Mouse (Mus musculus): ENCODE results near the gene Robo4. TPM values are rescaled to one million over a fixed set of nuclear protein-coding genes. Genes with fewer than 3 reads are reported as not detected.

The Robo4 gene
- total RNA-seq, 2 experiments from 2014 or later: not detected

DNA sequence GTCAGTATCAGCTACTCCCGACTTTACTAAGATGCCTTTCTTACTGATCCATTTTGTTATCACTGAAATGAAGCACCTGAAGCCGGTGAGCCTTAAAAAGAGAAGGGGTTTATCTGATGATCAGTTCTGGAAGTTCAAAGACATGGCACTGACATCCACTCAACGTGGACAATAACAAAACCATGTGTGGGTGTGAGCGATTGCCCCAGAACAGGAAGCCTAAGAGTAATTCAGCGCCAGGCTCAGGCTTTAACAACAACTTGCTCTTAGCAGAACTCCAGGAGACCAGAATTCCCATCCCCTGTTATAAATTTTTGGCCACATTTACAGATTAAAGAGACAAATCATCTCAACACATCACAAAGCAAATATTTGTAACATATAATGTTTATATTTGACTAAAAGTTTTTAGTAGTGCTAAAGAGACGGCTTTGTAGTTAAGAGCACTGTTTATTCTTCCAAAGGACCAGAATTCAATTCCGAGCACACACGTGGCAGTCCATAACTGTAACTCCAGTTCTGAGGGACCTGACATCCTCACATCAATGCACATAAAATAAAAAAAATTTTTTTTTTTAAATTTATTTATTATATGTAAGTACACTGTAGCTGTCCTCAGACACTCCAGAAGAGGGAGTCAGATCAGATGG, 8.1 kb upstream of the Robo4 start:
- no peak for ATAC-seq (replicated peaks; ENCODE audit: low FRiP score, poor library complexity, severe bottlenecking)

DNA sequence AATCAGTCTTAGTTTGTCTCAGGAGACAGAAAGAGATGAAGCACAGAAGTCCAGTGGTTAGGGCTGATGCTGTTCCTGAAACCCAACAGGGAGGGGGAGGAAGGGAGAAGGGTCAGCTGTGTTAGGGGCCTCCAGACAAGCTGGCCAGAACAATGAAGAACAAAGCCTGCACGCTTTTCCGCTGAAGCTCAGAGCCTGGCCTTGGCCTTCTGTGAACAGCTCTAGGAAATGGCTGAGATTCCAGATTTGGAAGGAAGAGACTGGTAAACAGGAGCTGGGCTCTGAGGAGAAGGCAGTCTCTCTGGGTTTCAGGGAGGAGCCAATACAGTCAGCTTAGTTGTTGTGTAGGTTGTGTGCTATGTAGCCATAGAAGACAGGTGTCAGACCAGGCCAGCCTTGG, 1.1 kb upstream of the Robo4 start:
- ATAC-seq (replicated peaks; ENCODE audit: low FRiP score, poor library complexity, severe bottlenecking): no peak

DNA sequence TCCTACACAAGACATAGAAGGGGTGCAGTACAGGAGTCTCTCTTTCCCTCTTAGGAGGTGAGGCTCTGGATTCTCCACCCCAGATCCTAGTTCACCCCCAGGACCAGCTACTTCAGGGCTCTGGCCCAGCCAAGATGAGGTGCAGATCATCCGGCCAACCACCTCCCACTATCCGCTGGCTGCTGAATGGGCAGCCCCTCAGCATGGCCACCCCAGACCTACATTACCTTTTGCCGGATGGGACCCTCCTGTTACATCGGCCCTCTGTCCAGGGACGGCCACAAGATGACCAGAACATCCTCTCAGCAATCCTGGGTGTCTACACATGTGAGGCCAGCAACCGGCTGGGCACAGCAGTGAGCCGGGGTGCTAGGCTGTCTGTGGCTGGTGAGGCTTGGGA, 804 bp downstream of the Robo4 start:
- no peak for ATAC-seq (replicated peaks; ENCODE audit: low FRiP score, poor library complexity, severe bottlenecking)

DNA sequence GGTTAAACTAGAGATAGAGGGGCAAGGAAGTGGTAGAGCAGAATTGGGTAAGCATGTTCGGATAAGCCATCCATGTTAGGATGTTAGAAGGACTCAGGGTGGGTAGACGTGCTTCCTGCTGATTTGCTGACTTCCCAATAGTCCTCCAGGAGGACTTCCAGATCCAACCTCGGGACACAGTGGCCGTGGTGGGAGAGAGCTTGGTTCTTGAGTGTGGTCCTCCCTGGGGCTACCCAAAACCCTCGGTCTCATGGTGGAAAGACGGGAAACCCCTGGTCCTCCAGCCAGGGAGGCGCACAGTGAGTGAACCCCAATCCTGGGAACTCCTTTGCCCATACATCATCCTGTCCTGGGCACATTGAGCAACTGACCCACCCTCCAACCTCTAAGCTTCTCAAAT, 1.3 kb downstream of the Robo4 start:
- ATAC-seq (replicated peaks; ENCODE audit: low FRiP score, poor library complexity, severe bottlenecking): no peak

DNA sequence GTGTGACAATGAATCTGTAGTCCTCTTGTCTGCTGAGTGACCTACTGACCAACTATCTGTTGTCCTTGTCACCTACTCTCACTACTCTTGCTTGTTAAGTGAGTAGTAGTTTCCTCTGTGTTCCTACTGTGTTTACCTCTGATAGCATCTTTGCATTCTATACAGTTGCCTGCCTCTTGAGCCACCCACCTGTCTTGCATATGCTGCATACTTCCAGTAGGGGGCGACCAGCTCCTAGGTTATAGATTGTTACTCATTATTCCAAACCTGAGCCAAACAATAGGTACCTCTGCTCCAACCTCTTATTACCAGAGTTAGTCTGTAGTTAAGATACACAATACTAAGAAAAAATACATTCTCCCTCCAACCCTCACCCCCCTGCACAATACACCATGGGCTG, 4.7 kb downstream of the Robo4 start:
- ATAC-seq (replicated peaks; ENCODE audit: low FRiP score, poor library complexity, severe bottlenecking): no peak; the same call in 1 of the 2 replicates

DNA sequence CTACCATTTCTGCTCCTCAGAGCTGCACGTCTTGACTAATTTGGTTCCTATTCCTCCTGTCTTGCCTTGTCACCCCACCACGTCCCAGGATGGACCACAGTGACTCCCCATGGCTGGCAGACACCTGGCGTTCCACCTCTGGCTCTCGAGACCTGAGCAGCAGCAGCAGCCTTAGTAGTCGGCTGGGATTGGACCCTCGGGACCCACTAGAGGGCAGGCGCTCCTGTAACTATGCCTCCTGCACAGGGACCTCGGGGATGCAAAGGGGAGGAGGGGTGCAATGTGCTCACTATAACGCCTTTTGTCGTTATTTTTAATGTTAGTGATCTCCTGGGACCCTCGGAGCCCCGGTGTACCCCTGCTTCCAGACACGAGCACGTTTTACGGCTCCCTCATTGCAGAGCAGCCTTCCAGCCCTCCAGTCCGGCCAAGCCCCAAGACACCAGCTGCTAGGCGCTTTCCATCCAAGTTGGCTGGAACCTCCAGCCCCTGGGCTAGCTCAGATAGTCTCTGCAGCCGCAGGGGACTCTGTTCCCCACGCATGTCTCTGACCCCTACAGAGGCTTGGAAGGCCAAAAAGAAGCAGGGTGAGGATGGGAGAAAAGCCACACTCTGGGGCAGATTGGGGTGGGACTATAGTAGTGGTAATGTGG, 6.3 kb downstream of the Robo4 start:
- no peak for ATAC-seq (replicated peaks; ENCODE audit: low FRiP score, poor library complexity, severe bottlenecking)

DNA sequence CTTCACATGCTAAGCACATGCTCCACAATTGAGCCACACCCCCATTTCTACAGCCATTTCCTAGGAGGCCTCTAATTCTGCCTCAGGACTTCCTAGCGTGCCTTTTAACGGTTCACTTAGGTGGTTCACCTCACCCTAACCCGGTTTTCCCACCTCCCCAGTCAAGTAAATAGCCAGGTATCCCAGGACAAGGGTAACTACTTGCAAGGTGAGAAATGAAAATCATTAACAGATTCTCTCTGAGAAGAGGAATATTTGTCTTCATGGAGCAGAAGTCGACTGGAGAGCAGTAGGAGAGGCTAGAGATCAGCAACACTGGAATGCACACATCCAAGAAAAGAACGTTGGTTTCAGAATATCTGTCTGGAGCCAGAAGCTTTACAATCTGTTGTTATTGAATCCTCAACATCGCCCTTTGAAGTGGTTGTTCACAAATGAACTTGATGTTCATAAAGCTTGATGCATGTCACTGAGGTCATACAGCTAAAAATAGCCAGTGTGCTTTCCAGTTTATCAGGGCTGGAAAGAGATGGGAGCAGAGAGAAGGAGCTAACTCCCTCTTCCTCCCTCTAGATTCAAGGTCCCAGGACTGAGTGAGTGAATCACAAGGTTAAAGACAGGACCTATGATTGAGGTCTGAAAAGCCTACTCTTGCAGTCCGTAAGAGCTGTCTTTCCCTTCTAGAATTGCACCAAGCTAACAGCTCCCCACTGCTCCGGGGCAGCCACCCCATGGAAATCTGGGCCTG, 8.2 kb downstream of the Robo4 start:
- no peak for ATAC-seq (replicated peaks; ENCODE audit: low FRiP score, poor library complexity, severe bottlenecking)

DNA sequence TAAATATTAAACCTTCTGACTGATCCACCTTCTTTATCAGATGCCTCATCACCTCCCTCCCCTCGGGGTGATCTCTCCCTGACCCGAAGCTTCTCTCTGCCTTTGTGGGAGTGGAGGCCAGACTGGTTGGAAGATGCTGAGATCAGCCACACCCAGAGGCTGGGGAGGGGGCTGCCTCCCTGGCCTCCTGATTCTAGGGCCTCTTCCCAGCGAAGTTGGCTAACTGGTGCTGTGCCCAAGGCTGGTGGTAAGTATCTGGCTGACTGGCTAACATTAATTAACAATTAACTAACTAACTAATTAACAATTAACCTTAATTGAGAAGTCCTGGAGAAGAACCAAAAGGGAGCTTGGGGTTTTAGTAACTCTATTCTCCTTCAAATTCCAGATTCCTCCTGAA, 11.3 kb downstream of the Robo4 start:
- ATAC-seq (replicated peaks; ENCODE audit: low FRiP score, poor library complexity, severe bottlenecking): no peak

DNA sequence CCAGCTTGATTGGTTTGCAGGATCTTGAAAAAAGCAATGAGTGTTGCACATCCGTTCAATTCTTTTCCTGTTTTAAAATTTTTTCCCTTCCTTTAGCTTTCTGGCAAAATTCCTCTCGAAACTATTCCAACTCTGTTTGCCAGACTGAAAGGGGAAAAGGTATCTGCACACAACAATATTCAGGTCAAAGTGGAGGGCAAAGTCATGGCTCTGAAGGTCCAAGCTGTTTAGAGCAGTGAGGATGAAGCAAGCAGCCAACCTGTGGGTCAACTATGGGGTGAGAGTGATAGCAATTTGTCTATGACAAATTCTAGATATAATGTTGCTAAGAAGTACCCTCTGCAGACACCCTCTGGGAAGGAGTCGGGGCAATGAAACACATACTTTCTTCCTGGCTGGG, 13.0 kb downstream of the Robo4 start:
- ATAC-seq (replicated peaks; ENCODE audit: low FRiP score, poor library complexity, severe bottlenecking): no peak

DNA sequence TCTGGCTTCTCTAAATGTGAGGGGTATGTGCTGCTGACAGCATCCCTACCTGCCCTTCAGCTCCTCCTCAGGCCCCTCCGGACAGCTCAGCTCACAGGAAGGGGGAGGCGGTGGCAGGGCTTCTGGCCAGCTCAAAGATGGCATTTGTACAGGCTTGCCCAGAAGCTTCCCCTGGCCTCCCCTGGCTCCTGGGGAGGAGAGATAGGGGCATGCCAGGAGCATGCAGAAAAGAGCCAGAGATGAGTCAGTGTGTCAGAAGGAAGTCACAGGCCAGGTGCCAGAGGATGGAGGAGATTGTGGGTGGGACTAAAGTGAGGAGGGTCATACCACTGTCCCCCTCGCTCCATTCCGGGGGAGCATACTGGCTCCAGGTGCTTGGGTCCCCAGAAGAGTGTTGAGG, 17.1 kb downstream of the Robo4 start:
- no peak for ATAC-seq (replicated peaks; ENCODE audit: low FRiP score, poor library complexity, severe bottlenecking)

DNA sequence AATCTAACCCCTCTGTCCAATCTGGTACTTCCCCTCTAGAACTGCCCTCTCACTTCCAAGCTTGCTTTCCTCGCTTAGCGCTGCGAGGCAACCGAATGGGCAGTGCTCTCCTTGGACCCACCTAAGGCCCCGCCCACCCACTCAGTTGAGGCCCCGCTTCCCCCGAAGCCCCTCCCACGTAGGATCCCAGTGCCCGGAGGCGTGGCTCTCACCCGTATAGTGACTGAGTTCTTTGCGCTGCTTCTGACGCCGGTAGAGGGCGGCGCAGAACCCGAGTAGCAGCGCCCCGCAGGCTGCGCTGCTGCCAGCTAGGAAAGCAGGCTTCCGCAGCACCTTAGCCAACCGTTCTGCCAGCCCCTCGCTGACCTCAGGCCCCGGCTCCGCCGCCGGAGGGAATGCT, 19.0 kb downstream of the Robo4 start:
- ATAC-seq (replicated peaks; ENCODE audit: low FRiP score, poor library complexity, severe bottlenecking): 0 out of 2 replicates have a peak, but pooled peaks have one; percentile 30

DNA sequence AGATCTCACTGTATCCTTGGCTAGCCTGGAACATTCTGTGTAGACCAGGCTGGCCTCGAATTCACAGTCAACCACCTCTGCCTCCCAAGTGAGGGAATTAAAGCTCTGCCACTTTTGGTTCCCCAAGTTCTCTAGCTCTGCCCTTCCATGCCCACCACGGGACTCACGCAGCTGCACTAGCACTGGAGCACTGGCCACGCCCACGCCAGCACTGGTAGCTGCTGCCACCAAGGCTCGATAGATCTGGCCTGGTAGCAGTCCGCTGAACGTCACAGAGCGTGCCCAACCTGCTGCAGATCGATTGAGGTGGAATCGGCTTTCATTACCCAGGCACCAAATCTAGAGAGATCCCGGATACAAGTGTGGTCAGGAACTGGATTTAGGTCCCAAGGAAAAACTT, 19.5 kb downstream of the Robo4 start:
- ATAC-seq (replicated peaks; ENCODE audit: low FRiP score, poor library complexity, severe bottlenecking): no peak

DNA sequence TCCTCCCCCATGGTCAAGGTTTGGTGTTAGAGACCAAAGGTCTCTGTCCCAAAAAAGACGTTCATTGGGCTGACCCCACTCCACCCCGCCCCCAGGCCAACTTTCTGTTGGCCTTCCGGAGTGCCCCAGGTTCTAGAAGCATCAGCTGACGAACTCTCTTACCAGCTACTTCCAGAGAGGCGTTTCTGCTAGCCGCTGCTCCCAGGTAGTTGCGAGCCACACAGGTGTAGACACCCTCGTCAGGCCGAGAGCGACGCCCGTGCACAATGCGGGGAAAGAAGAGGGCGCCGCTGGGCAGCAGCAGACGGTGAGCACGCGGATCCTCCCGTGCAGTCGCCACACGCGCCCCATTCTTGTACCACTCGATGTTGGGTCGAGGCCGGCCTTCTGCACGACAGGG, 27.6 kb downstream of the Robo4 start:
- no peak for ATAC-seq (replicated peaks; ENCODE audit: low FRiP score, poor library complexity, severe bottlenecking)

DNA sequence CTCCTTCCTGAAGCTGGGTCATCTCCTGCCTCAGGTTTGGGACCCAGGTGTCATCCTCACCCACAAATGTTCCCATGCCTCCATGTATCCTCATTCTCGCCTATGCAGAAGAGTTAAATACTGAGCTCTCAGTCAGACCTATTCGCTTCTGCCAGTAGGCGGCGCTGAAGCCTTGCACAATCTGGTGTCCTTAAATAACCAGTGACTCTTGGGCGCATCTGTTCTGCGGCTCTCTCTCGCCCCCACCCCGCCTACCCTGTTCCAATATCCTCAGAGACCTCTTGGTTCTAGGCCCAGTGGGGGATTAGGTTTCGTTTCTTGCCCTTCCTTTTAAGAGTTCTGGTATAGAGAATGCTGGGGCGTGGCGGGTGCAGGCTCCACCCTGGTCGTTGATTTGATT, 28.9 kb downstream of the Robo4 start:
- ATAC-seq (replicated peaks; ENCODE audit: low FRiP score, poor library complexity, severe bottlenecking): no peak

DNA sequence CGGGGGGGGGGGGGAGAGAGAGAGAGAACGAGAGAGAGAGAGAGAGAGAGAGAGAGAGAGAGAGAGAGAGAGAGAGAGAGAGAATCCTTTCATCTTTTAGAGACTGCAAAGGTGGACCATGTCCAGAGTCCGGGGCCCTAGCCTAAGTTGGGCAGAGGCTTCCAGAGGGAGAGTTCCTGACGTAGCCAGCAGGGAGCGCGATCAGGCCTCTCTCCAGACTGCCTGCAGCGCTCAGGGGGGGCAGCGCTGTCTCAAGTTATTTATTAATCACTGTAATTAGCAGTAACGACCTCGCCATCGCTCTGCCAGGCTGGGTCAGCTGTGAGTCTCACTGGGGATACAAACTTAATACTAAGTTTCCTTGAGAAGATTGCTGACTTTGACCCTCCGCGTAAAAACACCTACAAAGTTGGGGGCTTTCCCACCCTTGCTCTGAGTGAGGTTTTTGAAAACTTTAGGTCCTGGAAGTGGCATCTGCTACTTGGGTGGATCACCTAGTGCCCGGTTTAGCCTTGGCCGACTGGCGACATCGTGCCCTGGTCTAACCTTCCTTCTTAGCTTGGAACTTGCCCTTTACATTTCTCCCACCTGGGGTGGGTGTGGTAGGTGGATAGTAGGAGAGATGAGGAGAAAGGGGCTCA, 30.4 kb downstream of the Robo4 start:
- no peak for ATAC-seq (replicated peaks; ENCODE audit: low FRiP score, poor library complexity, severe bottlenecking)

DNA sequence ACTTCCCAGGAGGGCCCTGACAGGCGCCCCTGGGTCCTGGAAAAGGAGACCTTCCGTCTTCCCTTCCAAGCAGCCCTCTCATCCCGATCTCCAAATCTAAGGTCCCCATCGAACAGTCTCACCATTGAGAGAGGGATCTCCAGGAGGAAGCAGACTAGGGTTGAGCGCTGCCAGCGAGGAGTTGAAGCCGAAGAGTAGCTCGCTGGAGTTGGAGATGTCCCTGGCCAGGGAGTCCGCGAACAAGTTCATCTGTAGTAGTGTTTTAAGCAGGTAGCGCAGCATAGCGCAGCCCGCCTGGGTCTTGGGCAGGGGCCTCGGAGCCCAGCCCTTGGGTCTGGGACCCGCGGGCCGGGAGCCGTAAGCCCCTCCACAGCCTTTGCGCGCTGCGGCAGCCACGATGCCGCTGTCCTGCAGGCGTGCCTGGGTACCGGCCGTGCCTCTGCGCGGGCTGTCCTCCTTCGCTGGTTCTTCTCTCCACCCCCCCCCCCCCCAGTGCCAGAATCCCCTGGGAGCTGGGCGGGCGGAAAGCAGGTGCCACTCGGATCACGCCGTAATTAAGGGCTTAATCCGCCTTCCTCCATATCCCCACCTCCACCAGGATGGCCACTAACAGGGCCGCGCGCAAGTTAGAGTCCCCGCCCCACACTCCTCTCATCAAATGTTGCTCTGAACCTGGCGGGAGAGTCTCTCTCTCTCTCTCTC, 31.2 kb downstream of the Robo4 start, which contains the start of gene Robo3:
Robo3 (minus strand) TSS at position 527 of the 702 bp plus-strand sequence.
- no peak for ATAC-seq (replicated peaks; ENCODE audit: low FRiP score, poor library complexity, severe bottlenecking)

DNA sequence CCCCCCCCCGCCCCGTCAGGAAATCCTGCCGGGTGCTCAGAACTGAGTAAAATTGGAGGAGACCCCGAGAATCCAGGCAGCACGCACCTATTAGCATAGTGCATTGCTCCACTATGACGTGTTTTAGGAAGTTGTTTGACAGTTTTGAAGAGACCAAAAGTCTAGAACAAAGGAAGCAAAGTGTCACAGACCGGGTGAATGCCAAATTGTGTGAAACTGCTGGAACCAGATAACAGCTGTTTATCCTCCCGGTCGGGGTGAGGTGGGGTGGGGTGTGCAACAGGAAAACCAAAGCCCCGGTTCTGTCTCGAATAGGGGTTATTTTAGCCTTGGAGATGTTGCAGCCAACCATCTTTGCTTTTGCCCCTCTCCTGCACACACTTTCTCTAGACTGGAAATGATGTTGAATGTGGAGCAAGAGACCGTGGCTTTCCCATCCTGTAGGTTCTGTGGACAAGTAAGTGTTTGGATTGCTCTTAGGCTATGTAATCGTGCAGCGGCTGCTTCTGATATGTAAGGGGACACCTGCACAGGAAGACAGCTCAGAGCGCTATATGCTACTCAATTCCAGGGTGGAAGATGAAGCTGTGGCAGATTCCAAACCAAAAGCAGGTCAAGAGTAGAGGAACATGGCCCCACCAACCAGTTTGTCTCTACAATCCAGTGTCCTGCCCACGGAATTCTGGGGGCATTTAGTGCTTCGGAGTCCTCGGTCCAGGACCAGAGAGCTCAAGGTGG, 32.3 kb downstream of the Robo4 start:
- ATAC-seq (replicated peaks; ENCODE audit: low FRiP score, poor library complexity, severe bottlenecking): no peak

DNA sequence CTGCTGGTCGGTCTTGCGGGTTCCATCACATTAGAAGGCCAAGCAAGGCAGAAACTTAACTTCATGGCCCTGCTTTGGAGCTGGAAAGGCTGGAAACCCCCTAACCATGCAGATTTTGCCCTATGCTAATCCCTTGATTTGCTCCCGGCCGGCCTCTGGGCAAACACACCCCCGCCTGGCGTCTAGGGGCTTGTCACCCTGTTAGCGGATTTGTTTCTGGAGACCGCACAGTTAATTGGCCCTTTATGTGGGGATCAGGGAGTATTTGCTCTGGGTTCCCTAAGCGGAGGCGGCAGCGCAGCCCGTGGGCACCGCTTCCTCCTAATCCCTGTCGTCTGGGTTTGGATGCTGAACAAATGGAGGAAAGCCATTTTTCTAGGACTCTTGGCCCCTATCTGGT, 33.2 kb downstream of the Robo4 start:
- ATAC-seq (replicated peaks; ENCODE audit: low FRiP score, poor library complexity, severe bottlenecking): no peak

DNA sequence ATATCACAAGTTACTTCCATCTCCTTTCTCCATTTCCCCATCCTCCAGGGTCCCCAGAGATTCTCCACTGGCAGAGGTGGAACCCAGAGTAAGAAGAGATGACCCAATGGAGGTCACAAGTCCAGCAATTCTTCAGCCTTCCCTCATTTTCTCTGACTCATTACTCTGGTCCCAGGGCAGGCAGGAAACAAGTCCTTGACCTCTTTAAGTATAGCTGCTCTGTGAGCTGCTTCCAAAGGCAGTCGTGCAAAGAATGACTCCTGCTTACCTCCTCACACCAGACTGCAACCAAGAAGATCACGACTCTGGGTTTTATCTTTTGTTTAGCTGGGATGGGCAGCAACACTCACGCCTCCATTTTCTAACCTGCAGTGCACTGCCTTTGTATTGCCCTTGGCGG, 33.9 kb downstream of the Robo4 start:
- no peak for ATAC-seq (replicated peaks; ENCODE audit: low FRiP score, poor library complexity, severe bottlenecking)
